Mouse (Mus musculus): Measurements from ENCODE around the gene Rnf216.

- TF ChIP-seq POLR2A (IDR thresholded peaks at IDR 0.05; ENCODE audit: borderline replicate concordance, low read depth, low read length) = no peak
- no peak for TF ChIP-seq CTCF (IDR thresholded peaks at IDR 0.05; ENCODE audit: low read depth, low read length)
These were observed 52.8 kb downstream of the Rnf216 start for GRCm38 (mm10) chr5:143059958-143060357.
